Comparison of ENCODE assay signal across 10 mouse cellular contexts in the genomic region with DNA sequence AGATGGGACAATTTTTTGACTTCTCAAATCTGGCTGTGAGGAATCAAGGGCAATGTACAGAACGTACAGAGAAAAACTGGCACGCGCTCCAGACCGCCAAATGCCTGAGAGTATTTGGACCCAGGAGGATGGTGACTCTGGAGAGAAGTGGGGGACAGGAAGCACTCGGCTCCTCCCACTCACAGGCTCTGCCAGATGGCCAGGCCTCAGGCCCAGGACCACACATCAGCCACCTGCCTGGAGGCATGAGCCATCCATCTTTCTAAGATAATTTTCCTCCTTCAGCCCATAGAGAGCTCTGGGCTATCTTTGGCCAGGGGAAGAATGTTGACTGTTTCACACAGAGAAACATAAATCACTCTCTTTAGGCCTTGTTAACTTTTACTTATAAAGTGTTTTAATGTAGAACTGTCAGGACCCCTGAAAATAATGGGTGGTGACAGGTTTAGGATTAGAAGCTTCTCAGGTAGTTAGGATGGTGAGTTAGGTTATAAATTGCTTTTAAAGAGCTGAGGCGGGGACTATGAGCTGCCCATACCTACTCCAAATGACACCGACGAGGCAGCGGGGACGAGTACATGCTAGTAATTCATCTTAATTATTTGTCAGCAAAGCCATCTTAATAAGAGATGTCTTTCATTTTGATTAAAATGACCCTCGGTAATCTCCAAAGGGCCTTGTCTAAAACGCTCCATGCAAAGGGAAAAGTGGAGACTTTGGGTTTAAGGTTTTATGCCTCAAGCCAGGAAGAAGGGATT.
A peak's percentile ranks its signal among the peaks of the same experiment; 100 is the strongest.
DNase-seq lines count a peak whose midpoint lies in the region; TF ChIP-seq lines count a peak whose summit lies in the region.
"Had no signal": no experiment of that assay in that cellular context is flagged by ENCODE, and none has a peak within 500 bp of the region (broad histone marks: within the 10 kb centered on the region; RNA-seq: fewer than 3 reads in every experiment).

No protein-coding gene starts in this region.

- no peak for DNase-seq in layer of hippocampus, adult 2 months (ENCODE audit: low spot score in 2 of 2)
- DNase-seq in layer of hippocampus, postnatal 10 days (ENCODE audit: low spot score in 2 of 2), result no peak
- peak; percentile 49 to 65 for DNase-seq in cerebellum, adult 2 months
- peak; percentile 68 for DNase-seq in embryo, embryonic 10.5 days (ENCODE audit: low spot score)
- peak; percentile 60 for DNase-seq in limb, embryonic 10.5 days (ENCODE audit: low spot score)
- DNase-seq in spleen, adult 12 weeks (ENCODE audit: low spot score), result no peak
- no peak for DNase-seq in urinary bladder, adult 18-20 months (ENCODE audit: low spot score in 2 of 2)
- DNase-seq in lung, postnatal 4 days, result no peak
- DNase-seq: thymus, postnatal 14 days had no signal

- WGBS in cerebellum, adult 2 months, result 65% methylated on average over 12 of the region's 12 CpGs
- WGBS in limb, embryonic 10.5 days, result 39% methylated on average over 12 of the region's 12 CpGs

- H3K9me3 ChIP-seq in limb, embryonic 10.5 days (replicated peaks), result no peaks in the 10 kb centered on the region
- H3K9me3 ChIP-seq: embryonic facial prominence, embryonic 12.5 days had no signal

- no peak for TF ChIP-seq POLR2A in cerebellum, adult 2 months (IDR thresholded peaks at IDR 0.05; ENCODE audit: borderline replicate concordance, insufficient read depth, low read length)

- no peaks in the 10 kb centered on the region for H3K27me3 ChIP-seq in cerebellum, adult 2 months (ENCODE audit: control insufficient read depth, insufficient read depth, low read length)
- H3K27me3 ChIP-seq in limb, embryonic 10.5 days (ENCODE audit: low read depth, poor library complexity, severe bottlenecking), result peaks cover 56% of the 10 kb centered on the region
- H3K27me3 ChIP-seq: embryonic facial prominence, embryonic 12.5 days had no signal

- no peaks in the 10 kb centered on the region for H3K36me3 ChIP-seq in limb, embryonic 10.5 days
- H3K36me3 ChIP-seq: embryonic facial prominence, embryonic 12.5 days had no signal

- H3K4me1 ChIP-seq in cerebellum, adult 2 months (ENCODE audit: control insufficient read depth, insufficient read depth, low read length), result peaks cover 4% of the 10 kb centered on the region; the same call in 1 of the 2 replicates
- H3K4me1 ChIP-seq in limb, embryonic 10.5 days, result peaks cover 18% of the 10 kb centered on the region
- H3K4me1 ChIP-seq: embryonic facial prominence, embryonic 12.5 days had no signal

- H3K27ac ChIP-seq in layer of hippocampus, adult 2 months, result peak overlapping the region; percentile 90
- no peak overlapping the region for H3K27ac ChIP-seq in cerebellum, adult 2 months (ENCODE audit: insufficient read depth, low read length)
- H3K27ac ChIP-seq in limb, embryonic 10.5 days, result no peak overlapping the region
- H3K27ac ChIP-seq: embryonic facial prominence, embryonic 12.5 days had no signal

- no peak for TF ChIP-seq CTCF in layer of hippocampus, adult 2 months (conservative IDR thresholded peaks at IDR 0.05)
- TF ChIP-seq CTCF in cerebellum, adult 2 months (IDR thresholded peaks at IDR 0.05; ENCODE audit: borderline replicate concordance, insufficient read depth, low read depth, low read length), result no peak

- no peak overlapping the region for H3K4me3 ChIP-seq in layer of hippocampus, adult 2 months
- H3K4me3 ChIP-seq in cerebellum, adult 2 months (replicated peaks; ENCODE audit: insufficient read depth, low read depth, low read length), result no peak overlapping the region
- H3K4me3 ChIP-seq in limb, embryonic 10.5 days, result no peak overlapping the region
- H3K4me3 ChIP-seq: embryonic facial prominence, embryonic 12.5 days had no signal

Comparison
In these comparisons a context has a peak if more than half of its experiments do, and no peak if none do; other contexts are left out.
1. DNase-seq: peak in cerebellum, adult 2 months (2 of 2), embryo, embryonic 10.5 days (single experiment) and limb, embryonic 10.5 days (single experiment); none in layer of hippocampus, adult 2 months (0 of 2), layer of hippocampus, postnatal 10 days (0 of 2), spleen, adult 12 weeks (single experiment), urinary bladder, adult 18-20 months (0 of 2) and lung, postnatal 4 days (0 of 2).